Mouse (Mus musculus): Measurements from ENCODE around the gene Ivd.

- TF ChIP-seq POLR2A (IDR thresholded peaks at IDR 0.05; ENCODE audit: borderline replicate concordance, control insufficient read depth, low read depth, low read length) (no peak), CTCF (IDR thresholded peaks at IDR 0.05; ENCODE audit: control insufficient read depth, insufficient read depth, low read length) (no peak)
These were observed 11.3 kb downstream of the Ivd start for GRCm38 (mm10) chr2:118873018-118873417.
